Mouse (Mus musculus): Measurements from ENCODE around the gene Lrp5.

- TF ChIP-seq CTCF (IDR thresholded peaks at IDR 0.05; ENCODE audit: extremely low read depth, insufficient read depth, low read length): peak; percentile 55
- TF ChIP-seq POLR2A (IDR thresholded peaks at IDR 0.05; ENCODE audit: extremely low read depth, insufficient read depth, low read length): no peak
These were observed 62.5 kb downstream of the Lrp5 start for GRCm38 (mm10) chr19:3623824-3624223.
